Mouse (Mus musculus) spleen, postnatal 14 days (tissue): ENCODE results near the gene Lsamp.

Experiments used
- DNase-seq, 2 experiments: peaks; one replicate each; pipeline ENCODE4 v3.0.0; 2021 to 2022; ENCODE audit warnings: low spot score in 2 of 2

The Lsamp gene

GRCm38 (mm10) chr16:40271859-40272258 lies 287.7 kb downstream of the Lsamp start:
- no peak for DNase-seq

- no peak for DNase-seq
Measured at GRCm38 (mm10) chr16:40290132-40290531, 306.0 kb downstream of the Lsamp start.

GRCm38 (mm10) chr16:40294296-40294882 lies 310.2 kb downstream of the Lsamp start:
- no peak for DNase-seq

GRCm38 (mm10) chr16:40295240-40295639 lies 311.1 kb downstream of the Lsamp start:
- DNase-seq = no peak

- no peak for DNase-seq
Measured at GRCm38 (mm10) chr16:40307666-40308065, 323.5 kb downstream of the Lsamp start.

GRCm38 (mm10) chr16:40316199-40316598 lies 332.0 kb downstream of the Lsamp start:
- no peak for DNase-seq

GRCm38 (mm10) chr16:40324811-40325210 lies 340.6 kb downstream of the Lsamp start:
- no peak for DNase-seq

- no peak for DNase-seq
Measured at GRCm38 (mm10) chr16:40328249-40328820, 344.2 kb downstream of the Lsamp start.

GRCm38 (mm10) chr16:40369677-40370076 lies 385.5 kb downstream of the Lsamp start:
- DNase-seq = no peak

GRCm38 (mm10) chr16:40371291-40371690 lies 387.1 kb downstream of the Lsamp start:
- DNase-seq = no peak

- no peak for DNase-seq
Measured at GRCm38 (mm10) chr16:40375314-40375713, 391.2 kb downstream of the Lsamp start.

GRCm38 (mm10) chr16:40377129-40377799 lies 393.1 kb downstream of the Lsamp start:
- no peak for DNase-seq

GRCm38 (mm10) chr16:40392106-40392505 lies 407.9 kb downstream of the Lsamp start:
- DNase-seq = no peak

GRCm38 (mm10) chr16:40399531-40399930 lies 415.4 kb downstream of the Lsamp start:
- no peak for DNase-seq

- DNase-seq = no peak
Measured at GRCm38 (mm10) chr16:40434280-40434679, 450.1 kb downstream of the Lsamp start.

- no peak for DNase-seq
Measured at GRCm38 (mm10) chr16:40436415-40436814, 452.3 kb downstream of the Lsamp start.

- DNase-seq = no peak
Measured at GRCm38 (mm10) chr16:40437879-40438278, 453.7 kb downstream of the Lsamp start.

GRCm38 (mm10) chr16:40438876-40439275 lies 454.7 kb downstream of the Lsamp start:
- no peak for DNase-seq

GRCm38 (mm10) chr16:40446587-40446986 lies 462.4 kb downstream of the Lsamp start:
- no peak for DNase-seq

GRCm38 (mm10) chr16:40463411-40464058 lies 479.4 kb downstream of the Lsamp start:
- no peak for DNase-seq

- no peak for DNase-seq
Measured at GRCm38 (mm10) chr16:40466596-40466995, 482.4 kb downstream of the Lsamp start.

- no peak for DNase-seq
Measured at GRCm38 (mm10) chr16:40470946-40471345, 486.8 kb downstream of the Lsamp start.

GRCm38 (mm10) chr16:40471967-40472366 lies 487.8 kb downstream of the Lsamp start:
- DNase-seq = no peak
